ENCODE assay signal across 9 mouse cellular contexts in genomic region chr1:191894386-191894785, GRCm38 (mm10). TPM values are rescaled to one million over a fixed set of nuclear protein-coding genes. Genes with fewer than 3 reads are reported as not detected.
DNase-seq lines count a peak whose midpoint lies in the region; ATAC-seq and TF ChIP-seq lines count a peak whose summit lies in the region.
"Had no signal": no experiment of that assay in that cellular context is flagged by ENCODE, and none has a peak within 500 bp of the region (broad histone marks: within the 10 kb centered on the region; RNA-seq: fewer than 3 reads in every experiment).

No protein-coding gene starts in this region.

- no peaks in the 10 kb centered on the region for H3K36me3 ChIP-seq in kidney, embryonic 14.5 days (ENCODE audit: control insufficient read depth, insufficient read depth, low read length)
- H3K36me3 ChIP-seq in embryonic facial prominence, embryonic 15.5 days: no peaks in the 10 kb centered on the region
- no peaks in the 10 kb centered on the region for H3K36me3 ChIP-seq in intestine, postnatal 0 days (ENCODE audit: control insufficient read depth, insufficient read depth)
- no peaks in the 10 kb centered on the region for H3K36me3 ChIP-seq in lung, postnatal 0 days (ENCODE audit: insufficient read depth, low read length)

- H3K4me3 ChIP-seq in kidney, embryonic 14.5 days (ENCODE audit: low read length): no peak overlapping the region
- H3K4me3 ChIP-seq in embryonic facial prominence, embryonic 15.5 days (replicated peaks): no peak overlapping the region
- H3K4me3 ChIP-seq in intestine, postnatal 0 days (ENCODE audit: low read depth, low read length): no peak overlapping the region
- no peak overlapping the region for H3K4me3 ChIP-seq in lung, postnatal 0 days (ENCODE audit: low read depth, low read length)

- peaks cover 3% of the 10 kb centered on the region; the same call in 1 of the 2 replicates for H3K4me1 ChIP-seq in kidney, embryonic 14.5 days (ENCODE audit: control insufficient read depth, insufficient read depth, low read length)
- peaks cover 12% of the 10 kb centered on the region for H3K4me1 ChIP-seq in embryonic facial prominence, embryonic 15.5 days
- peaks cover 3% of the 10 kb centered on the region for H3K4me1 ChIP-seq in intestine, postnatal 0 days (replicated peaks; ENCODE audit: control insufficient read depth, insufficient read depth, low read length)
- H3K4me1 ChIP-seq in lung, postnatal 0 days (ENCODE audit: insufficient read depth, low read depth, low read length): no peaks in the 10 kb centered on the region

- no peaks in the 10 kb centered on the region for H3K27me3 ChIP-seq in kidney, embryonic 14.5 days (ENCODE audit: control insufficient read depth, insufficient read depth, low read length)
- H3K27me3 ChIP-seq in embryonic facial prominence, embryonic 15.5 days: no peaks in the 10 kb centered on the region
- H3K27me3 ChIP-seq in intestine, postnatal 0 days (replicated peaks; ENCODE audit: control insufficient read depth, insufficient read depth, low read length): no peaks in the 10 kb centered on the region
- no peaks in the 10 kb centered on the region for H3K27me3 ChIP-seq in lung, postnatal 0 days (replicated peaks; ENCODE audit: insufficient read depth, low read length)

- ATAC-seq in kidney, embryonic 14.5 days (ENCODE audit: low FRiP score, low TSS enrichment): peak; percentile 49; the same call in 1 of the 2 replicates
- peak; percentile 51; the same call in 1 of the 2 replicates for ATAC-seq in embryonic facial prominence, embryonic 15.5 days (ENCODE audit: insufficient number of reproducible peaks, low FRiP score, low TSS enrichment, low read depth)
- peak; percentile 46; the same call in 1 of the 2 replicates for ATAC-seq in intestine, postnatal 0 days
- peak; percentile 11; the same call in 1 of the 2 replicates for ATAC-seq in lung, postnatal 0 days
- no peak for ATAC-seq in inflammation-experienced regulatory T-cells, adult 6 months

- 55% methylated on average over 17 of the region's 17 CpGs for WGBS in kidney, embryonic 14.5 days
- 62% methylated on average over 17 of the region's 17 CpGs for WGBS in embryonic facial prominence, embryonic 15.5 days
- 47% methylated on average over 17 of the region's 17 CpGs for WGBS in intestine, postnatal 0 days
- 69% methylated on average over 17 of the region's 17 CpGs for WGBS in lung, postnatal 0 days

- no peak overlapping the region for H3K9ac ChIP-seq in kidney, embryonic 14.5 days (ENCODE audit: low read depth, low read length)
- H3K9ac ChIP-seq in embryonic facial prominence, embryonic 15.5 days: no peak overlapping the region
- no peak overlapping the region for H3K9ac ChIP-seq in intestine, postnatal 0 days (ENCODE audit: low read depth, low read length)
- no peak overlapping the region for H3K9ac ChIP-seq in lung, postnatal 0 days (replicated peaks; ENCODE audit: low read depth)

- TF ChIP-seq EP300 in lung, postnatal 0 days (IDR thresholded peaks at IDR 0.05): no peak

- H3K27ac ChIP-seq in kidney, embryonic 14.5 days (ENCODE audit: low read depth, low read length): no peak overlapping the region
- 0 out of 2 replicates have a peak overlapping the region, but pooled peaks have one; percentile 34 for H3K27ac ChIP-seq in embryonic facial prominence, embryonic 15.5 days (replicated peaks)
- no peak overlapping the region for H3K27ac ChIP-seq in intestine, postnatal 0 days (ENCODE audit: low read depth, low read length)
- H3K27ac ChIP-seq in lung, postnatal 0 days (ENCODE audit: low read length): no peak overlapping the region

- no peaks in the 10 kb centered on the region for H3K9me3 ChIP-seq in kidney, embryonic 14.5 days (ENCODE audit: control insufficient read depth, low read length)
- H3K9me3 ChIP-seq in embryonic facial prominence, embryonic 15.5 days (replicated peaks): no peaks in the 10 kb centered on the region
- no peaks in the 10 kb centered on the region for H3K9me3 ChIP-seq in intestine, postnatal 0 days (ENCODE audit: control insufficient read depth)
- H3K9me3 ChIP-seq in lung, postnatal 0 days (ENCODE audit: low read length): no peaks in the 10 kb centered on the region
- H3K9me3 ChIP-seq: G1E had no signal

- DNase-seq in kidney, adult 9 months: no peak
- DNase-seq in lung, postnatal 0 days (ENCODE audit: low spot score): peak; percentile 39
- DNase-seq in urinary bladder, postnatal 36 days (ENCODE audit: low spot score in 2 of 2): peak; percentile 37 to 56
- DNase-seq in neural tube, embryonic 10.5 days (ENCODE audit: extremely low spot score, low spot score): no peak

- H3K4me2 ChIP-seq in kidney, embryonic 14.5 days (replicated peaks; ENCODE audit: low read depth, low read length): no peak overlapping the region
- H3K4me2 ChIP-seq in embryonic facial prominence, embryonic 15.5 days (replicated peaks): peak overlapping the region; percentile 15
- peak overlapping the region; percentile 1; the same call in 1 of the 2 replicates for H3K4me2 ChIP-seq in intestine, postnatal 0 days (replicated peaks; ENCODE audit: low read depth)
- H3K4me2 ChIP-seq in lung, postnatal 0 days (replicated peaks; ENCODE audit: low read depth, low read length): no peak overlapping the region

- TF ChIP-seq CTCF in intestine, postnatal 0 days (IDR thresholded peaks at IDR 0.05; ENCODE audit: low read depth): no peak
- TF ChIP-seq CTCF in lung, postnatal 0 days (IDR thresholded peaks at IDR 0.05): no peak

RNA-seq across cellular contexts. Expression of gene Slc30a1, which starts 12.2 kb away (rescaled TPM):
- polyA plus RNA-seq in kidney, embryonic 14.5 days (2014; fragmentation: Nextera tagmentation; extraction: Ambion mirVana): 2.0 and 2.4 TPM in 2 replicates
- 4.0 and 4.6 TPM in 2 replicates for polyA plus RNA-seq in embryonic facial prominence, embryonic 15.5 days (2015; fragmentation: Nextera tagmentation; extraction: Ambion mirVana)
- polyA plus RNA-seq in intestine, postnatal 0 days (2015; fragmentation: Nextera tagmentation; extraction: Ambion mirVana): 11.6 and 12.8 TPM in 2 replicates
- 5.2 and 5.6 TPM in 2 replicates for polyA plus RNA-seq in lung, postnatal 0 days (2015; fragmentation: Nextera tagmentation; extraction: Ambion mirVana)
- polyA plus RNA-seq in inflammation-experienced regulatory T-cells, adult 6 months (2017; shearing (Covaris generic)): 1 to 10 TPM; 1.3 to 1.6 (median 1.5) TPM

Comparison
In these comparisons a context has a peak if more than half of its experiments do, and no peak if none do; other contexts are left out.
1. H3K4me2 ChIP-seq: peak in embryonic facial prominence, embryonic 15.5 days (single experiment) and intestine, postnatal 0 days (single experiment); none in kidney, embryonic 14.5 days (single experiment) and lung, postnatal 0 days (single experiment).
2. DNase-seq: peak in lung, postnatal 0 days (single experiment) and urinary bladder, postnatal 36 days (2 of 2); none in kidney, adult 9 months (single experiment) and neural tube, embryonic 10.5 days (single experiment).